Mouse (Mus musculus): ENCODE data around the gene Rabl6.

DNA sequence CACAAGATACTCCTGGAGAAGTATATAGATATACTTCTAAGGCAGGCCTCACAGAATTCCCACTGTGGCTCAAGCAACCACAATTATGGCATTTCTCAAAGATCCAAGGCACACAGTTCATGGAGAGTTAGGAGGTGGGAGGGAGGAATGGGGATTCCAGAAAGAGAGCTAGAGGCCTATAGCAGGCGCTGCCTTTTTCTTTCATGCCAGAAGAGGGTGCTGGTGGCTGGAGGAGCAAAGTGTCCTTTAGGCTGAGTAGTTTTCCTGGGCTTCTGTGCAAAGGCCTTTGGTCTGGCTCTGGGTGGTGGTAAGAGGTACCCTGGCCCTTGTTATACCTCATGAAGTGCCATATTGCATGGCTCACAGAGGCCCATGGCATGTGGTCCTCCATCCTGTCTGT is 25.7 kb upstream of the Rabl6 start:
- TF ChIP-seq CTCF (conservative IDR thresholded peaks at IDR 0.05; ENCODE audit: low read length) (no peak; the same call in 1 of the 2 replicates), POU5F1 (IDR thresholded peaks at IDR 0.05; ENCODE audit: borderline replicate concordance, low read length) (no peak), NANOG (IDR thresholded peaks at IDR 0.05; ENCODE audit: borderline replicate concordance, low read length) (no peak)

Data from E14TG2a.4 (cell line).